Mouse (Mus musculus) liver, adult 2 months (tissue): ENCODE data around the gene Nelfcd.

Source experiments
- CTCF ChIP-seq: fragments of 200-500 bp; IDR thresholded peaks from 2 replicates; pipeline ENCODE4 v1.5.1; 2011; ENCODE audit warnings: low read depth, low read length, control low read depth
- POLR2A ChIP-seq: fragments of 200-500 bp; IDR thresholded peaks from 2 replicates; pipeline ENCODE4 v1.6.1; 2011; ENCODE audit warnings: low read length, control low read depth; ENCODE audit not compliant: insufficient read depth; ENCODE audit errors: extremely low read depth

GRCm38 (mm10) chr2:174437697-174437982 lies 22.0 kb downstream of the Nelfcd start:
- TF ChIP-seq POLR2A: no peak
- no peak for TF ChIP-seq CTCF
